9 mouse cellular contexts compared by ENCODE assay signal in the genomic region with DNA sequence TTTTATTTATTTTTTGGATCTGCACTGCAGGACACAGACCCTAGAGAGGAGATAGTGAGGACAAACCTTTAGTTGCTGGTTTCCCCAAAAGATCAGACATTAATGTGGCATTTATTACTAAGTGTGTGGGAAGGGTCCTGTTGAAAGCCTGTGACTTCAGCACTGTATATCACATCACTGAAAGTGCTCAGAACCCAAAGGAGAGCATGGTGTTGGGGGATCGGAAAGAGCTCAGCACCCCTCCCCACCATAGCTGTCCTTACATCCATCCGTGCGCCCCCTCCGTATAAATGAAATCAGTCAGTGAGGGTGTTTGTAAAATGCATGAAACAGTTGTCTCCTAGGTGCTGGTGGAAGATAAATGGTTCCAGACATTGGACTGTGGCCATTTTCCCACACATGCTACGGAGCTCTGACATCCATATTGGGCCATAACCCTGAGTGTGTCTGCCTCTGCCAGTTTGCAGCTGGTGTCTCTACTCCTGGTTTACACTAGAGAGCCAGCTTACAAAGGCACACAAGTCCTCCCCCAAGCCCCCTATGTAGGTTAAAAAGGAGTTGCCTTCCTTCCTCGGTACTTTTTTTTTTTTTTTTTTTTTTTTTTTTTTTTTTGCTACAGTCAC.
DNase-seq lines count a peak whose midpoint lies in the region; ATAC-seq lines count a peak whose summit lies in the region.
"Had no signal": no experiment of that assay in that cellular context is flagged by ENCODE, and none has a peak within 500 bp of the region (broad histone marks: within the 10 kb centered on the region; RNA-seq: fewer than 3 reads in every experiment).

No protein-coding gene starts in this region.

- peak overlapping the region; percentile 10; the same call in 1 of the 2 replicates for H3K27ac ChIP-seq in kidney, embryonic 14.5 days (ENCODE audit: low read depth, low read length)
- H3K27ac ChIP-seq in brown adipose tissue, adult 24 weeks (replicated peaks; ENCODE audit: low read depth, low read length) = no peak overlapping the region
- no peak overlapping the region for H3K27ac ChIP-seq in forebrain, embryonic 13.5 days
- H3K27ac ChIP-seq: liver, embryonic 13.5 days had no signal

- DNase-seq in kidney, adult 11 months = no peak
- DNase-seq in heart, postnatal 4 days = peak; percentile 25
- peak; percentile 60 for DNase-seq in lung, postnatal 10 days
- no peak for DNase-seq in adrenal gland, postnatal 36 days
- DNase-seq: liver, embryonic 13.5 days had no signal

- no peaks in the 10 kb centered on the region for H3K36me3 ChIP-seq in kidney, embryonic 14.5 days (ENCODE audit: control insufficient read depth, insufficient read depth, low read length)
- H3K36me3 ChIP-seq in forebrain, embryonic 13.5 days (ENCODE audit: poor library complexity, severe bottlenecking) = no peaks in the 10 kb centered on the region
- H3K36me3 ChIP-seq: liver, embryonic 13.5 days had no signal

- no peak overlapping the region for H3K9ac ChIP-seq in kidney, embryonic 14.5 days (ENCODE audit: low read depth, low read length)
- H3K9ac ChIP-seq in forebrain, embryonic 13.5 days = no peak overlapping the region
- H3K9ac ChIP-seq: liver, embryonic 13.5 days had no signal

- H3K4me1 ChIP-seq in kidney, embryonic 14.5 days (ENCODE audit: control insufficient read depth, insufficient read depth, low read length) = no peaks in the 10 kb centered on the region
- H3K4me1 ChIP-seq in brown adipose tissue, adult 24 weeks (ENCODE audit: control insufficient read depth, insufficient read depth, insufficient read length, low read length) = peaks cover 11% of the 10 kb centered on the region; the same call in 1 of the 2 replicates
- H3K4me1 ChIP-seq in forebrain, embryonic 13.5 days = no peaks in the 10 kb centered on the region

- no peak for ATAC-seq in kidney, embryonic 14.5 days (ENCODE audit: low FRiP score, low TSS enrichment)
- no peak for ATAC-seq in activated CD4-positive, CD25-positive, alpha-beta regulatory T cell, adult 4 months
- ATAC-seq in forebrain, embryonic 13.5 days = no peak

- H3K4me3 ChIP-seq in kidney, embryonic 14.5 days (ENCODE audit: low read length) = peak overlapping the region; percentile 1; the same call in 1 of the 2 replicates
- H3K4me3 ChIP-seq in brown adipose tissue, adult 24 weeks (ENCODE audit: insufficient read depth, low read depth, low read length) = peak overlapping the region; percentile 26; the same call in 1 of the 2 replicates
- no peak overlapping the region for H3K4me3 ChIP-seq in forebrain, embryonic 13.5 days
- H3K4me3 ChIP-seq: liver, embryonic 13.5 days had no signal

- no peaks in the 10 kb centered on the region for H3K27me3 ChIP-seq in kidney, embryonic 14.5 days (ENCODE audit: control insufficient read depth, insufficient read depth, low read length)
- no peaks in the 10 kb centered on the region for H3K27me3 ChIP-seq in forebrain, embryonic 13.5 days
- H3K27me3 ChIP-seq: liver, embryonic 13.5 days had no signal

- WGBS in kidney, embryonic 14.5 days = 52% methylated on average over 6 of the region's 6 CpGs
- 83% methylated on average over 6 of the region's 6 CpGs for WGBS in forebrain, embryonic 13.5 days

- no peak overlapping the region for H3K4me2 ChIP-seq in kidney, embryonic 14.5 days (replicated peaks; ENCODE audit: low read depth, low read length)
- H3K4me2 ChIP-seq in forebrain, embryonic 13.5 days = no peak overlapping the region

- H3K9me3 ChIP-seq in kidney, embryonic 14.5 days (ENCODE audit: control insufficient read depth, low read length) = no peaks in the 10 kb centered on the region
- no peaks in the 10 kb centered on the region for H3K9me3 ChIP-seq in forebrain, embryonic 13.5 days (replicated peaks)
- H3K9me3 ChIP-seq: liver, embryonic 13.5 days had no signal

Comparison
In these comparisons a context has a peak if more than half of its experiments do, and no peak if none do; other contexts are left out.
1. DNase-seq: peak in heart, postnatal 4 days (single experiment) and lung, postnatal 10 days (single experiment); none in kidney, adult 11 months (single experiment) and adrenal gland, postnatal 36 days (0 of 2).